Mouse (Mus musculus) spleen, postnatal 10 days (tissue): Measurements from ENCODE around the gene Ly6g6e.
"Not testable (repeated sequence)": the region's sequence is repeated elsewhere in the genome, so short reads cannot be mapped to it uniquely, and the experiment has no call there.

ENCODE experiments used
- DNase-seq, 2 experiments: peaks; one replicate each; pipeline ENCODE4 v3.0.0; 2021 to 2022; ENCODE audit warnings: low spot score in 2 of 2

The Ly6g6e gene

DNA sequence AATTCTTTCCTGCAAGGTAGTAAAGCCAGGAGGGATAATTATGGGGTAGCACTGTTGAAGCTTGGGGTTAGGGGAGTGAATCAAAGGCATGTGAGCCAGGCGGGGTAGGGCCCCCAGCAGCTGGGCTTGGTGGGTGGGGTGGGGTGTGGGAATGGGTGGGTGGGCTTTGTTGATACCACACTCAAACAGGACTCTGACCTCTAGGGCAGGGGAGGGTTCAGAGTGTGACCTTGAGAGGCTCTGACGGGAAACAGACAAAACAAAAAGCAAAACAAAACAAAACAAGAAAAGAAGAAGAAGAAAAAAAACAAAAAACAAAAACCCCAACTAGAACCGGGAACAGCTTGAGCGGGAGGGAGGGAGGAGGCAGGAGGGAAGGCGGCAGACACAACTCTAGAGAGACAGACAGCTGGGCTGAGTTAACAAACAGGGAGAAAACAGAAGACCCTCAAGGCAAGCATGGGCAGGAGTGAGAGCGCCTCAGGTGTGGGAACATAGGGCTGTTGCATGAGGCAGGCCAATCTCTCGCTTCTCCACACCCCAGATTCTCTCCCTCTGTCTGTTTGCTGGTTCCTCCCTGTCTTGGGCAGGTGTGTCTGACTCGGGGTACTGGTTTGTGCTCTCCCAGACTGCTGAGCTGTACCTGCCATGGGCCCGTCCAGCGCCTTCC is at the start of gene Ly6g6e:
Ly6g6e (plus strand) TSS at position 396 of the 670 bp plus-strand sequence.
- no peak for DNase-seq

DNA sequence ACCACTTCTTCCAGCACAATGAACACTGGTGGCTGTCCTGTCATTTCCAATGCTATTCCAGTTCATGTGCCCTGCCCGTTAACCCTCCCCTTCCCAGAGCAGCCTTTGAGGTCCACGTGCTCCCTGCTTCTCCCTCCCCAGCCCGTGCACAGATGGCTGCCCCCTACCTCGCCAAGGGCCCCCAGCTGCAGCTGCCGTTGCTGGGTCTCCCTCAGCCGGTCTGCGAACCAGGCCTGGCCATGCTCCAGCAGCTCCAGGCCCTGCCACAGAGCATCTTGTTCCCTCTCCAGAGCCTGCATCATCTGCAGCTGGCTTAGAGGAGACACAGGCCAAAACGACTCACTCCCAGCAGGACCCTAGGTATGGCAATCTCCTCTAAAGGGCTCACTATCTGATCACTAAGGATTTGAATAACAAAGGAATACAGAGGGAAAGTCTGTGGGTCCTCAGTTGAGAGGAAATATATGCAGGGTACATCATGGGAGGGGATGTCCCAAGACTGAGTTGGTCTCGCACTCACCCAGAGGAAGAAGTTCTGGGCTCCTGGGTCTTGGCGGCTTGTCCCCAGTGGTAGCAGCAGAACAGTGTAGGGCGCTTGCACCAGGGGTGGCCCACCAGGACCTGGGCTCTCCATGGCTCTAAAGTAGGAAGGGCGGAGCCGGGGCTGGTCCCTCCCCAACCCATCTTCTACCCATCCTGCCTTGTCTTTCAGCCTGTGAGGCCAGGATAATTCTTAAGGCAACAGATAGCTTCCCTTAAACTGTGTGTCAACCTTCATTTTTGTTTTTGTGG is 49.2 kb upstream of the Ly6g6e start, which contains the start of gene Sapcd1:
Sapcd1 (minus strand) TSS at position 740 of the 792 bp plus-strand sequence.
- peak in 1 of 2 experiments; percentile 63 for DNase-seq

DNA sequence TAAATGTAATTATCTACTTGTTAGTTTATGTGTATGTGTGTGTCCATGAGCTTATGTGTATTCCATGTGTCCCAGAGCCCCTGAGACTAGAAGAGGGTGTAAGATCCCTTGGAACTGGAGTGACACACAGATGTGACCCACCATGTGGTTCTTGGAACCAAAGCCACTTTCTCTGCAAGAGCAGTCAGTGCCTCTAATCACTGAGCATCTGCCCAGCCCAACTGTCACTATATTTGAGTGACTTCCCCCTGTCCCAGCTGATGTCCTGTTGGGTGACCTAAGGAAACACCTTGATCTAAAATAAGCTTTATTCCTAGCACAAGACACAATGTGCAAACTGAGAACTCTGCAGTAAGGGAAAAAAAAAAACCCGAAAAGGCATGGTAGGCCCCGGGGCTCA is 48.4 kb upstream of the Ly6g6e start:
- DNase-seq, result peak in 1 of 2 experiments; percentile 13

DNA sequence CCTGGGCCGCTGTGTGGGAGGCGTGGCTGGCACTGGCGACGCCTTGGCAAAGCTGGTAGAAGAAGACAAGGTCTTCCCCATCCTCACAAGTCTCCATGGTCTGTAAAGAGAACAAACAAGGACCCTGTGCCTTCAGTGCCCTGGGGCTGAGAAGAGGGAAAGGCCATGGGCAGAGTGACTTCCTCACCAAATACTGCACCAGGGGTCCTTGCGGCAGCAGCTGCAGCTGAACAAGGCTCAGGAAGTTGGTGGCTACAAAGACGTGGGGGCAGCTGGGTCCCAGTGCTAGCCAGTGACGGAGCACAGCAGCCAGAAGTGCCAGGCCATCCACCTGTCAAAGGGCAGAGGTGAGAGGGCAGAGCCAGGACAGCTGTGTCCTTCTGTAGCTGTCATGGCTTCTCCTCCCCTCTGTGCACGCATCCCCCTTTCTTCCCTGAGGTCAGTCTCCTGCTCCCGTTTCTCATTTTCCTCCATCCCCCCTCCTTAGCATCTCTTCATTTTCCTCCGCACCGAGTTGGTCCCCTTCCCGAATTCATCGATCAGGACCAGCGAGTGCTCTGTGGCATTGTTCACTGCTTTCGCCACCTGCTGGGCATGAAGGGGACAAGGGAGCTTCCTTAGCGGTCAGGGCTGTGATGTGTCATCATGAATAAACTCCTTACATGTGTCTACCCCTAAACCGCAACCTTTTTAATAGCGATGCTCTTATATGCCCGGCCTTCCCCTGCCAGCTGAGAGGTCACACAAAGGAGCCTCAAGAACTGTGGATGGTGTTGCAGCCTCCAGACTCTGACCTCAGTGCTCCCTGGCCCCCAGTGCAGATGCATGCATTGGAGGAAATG is 46.8 kb upstream of the Ly6g6e start:
- peak in 1 of 2 experiments; percentile 55 for DNase-seq

DNA sequence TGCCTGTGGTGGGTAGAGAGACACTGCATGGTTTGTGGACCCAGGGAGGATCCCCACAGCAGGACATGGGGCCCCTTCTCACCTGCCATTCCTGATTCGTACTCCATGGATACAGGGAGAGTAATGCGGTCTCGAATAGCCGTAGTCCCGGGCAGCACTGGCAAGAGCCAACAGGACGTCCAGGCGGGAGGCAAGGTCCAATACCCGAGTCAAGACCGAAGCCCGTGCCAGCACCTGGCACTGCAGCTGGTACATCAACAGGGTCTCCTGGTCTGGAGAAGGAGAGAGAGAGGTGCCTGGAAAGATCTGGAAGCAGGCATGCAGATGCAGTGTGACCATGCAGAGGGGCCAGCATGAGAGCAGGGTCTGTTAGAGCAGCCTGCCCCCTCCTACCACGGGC is 45.4 kb upstream of the Ly6g6e start:
- DNase-seq, result no peak

DNA sequence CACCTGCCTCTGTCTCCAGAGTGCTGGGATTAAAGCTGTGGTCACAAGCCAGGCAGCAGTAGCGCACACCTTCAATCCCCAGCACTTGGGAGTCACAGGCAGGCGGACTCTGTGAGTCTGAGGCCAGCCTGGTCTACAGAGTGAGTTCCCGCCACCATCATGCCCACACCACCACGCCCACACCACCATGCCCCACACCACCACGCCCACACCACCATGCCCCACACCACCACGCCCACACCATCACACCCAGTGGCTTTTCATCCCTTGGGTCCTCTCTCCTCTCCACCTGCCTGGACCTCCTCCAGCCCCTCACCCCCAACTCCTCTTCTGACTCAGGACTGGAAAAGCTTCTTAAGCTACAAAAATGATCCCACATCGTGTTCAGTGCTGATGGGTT is 44.8 kb upstream of the Ly6g6e start:
- no peak for DNase-seq

DNA sequence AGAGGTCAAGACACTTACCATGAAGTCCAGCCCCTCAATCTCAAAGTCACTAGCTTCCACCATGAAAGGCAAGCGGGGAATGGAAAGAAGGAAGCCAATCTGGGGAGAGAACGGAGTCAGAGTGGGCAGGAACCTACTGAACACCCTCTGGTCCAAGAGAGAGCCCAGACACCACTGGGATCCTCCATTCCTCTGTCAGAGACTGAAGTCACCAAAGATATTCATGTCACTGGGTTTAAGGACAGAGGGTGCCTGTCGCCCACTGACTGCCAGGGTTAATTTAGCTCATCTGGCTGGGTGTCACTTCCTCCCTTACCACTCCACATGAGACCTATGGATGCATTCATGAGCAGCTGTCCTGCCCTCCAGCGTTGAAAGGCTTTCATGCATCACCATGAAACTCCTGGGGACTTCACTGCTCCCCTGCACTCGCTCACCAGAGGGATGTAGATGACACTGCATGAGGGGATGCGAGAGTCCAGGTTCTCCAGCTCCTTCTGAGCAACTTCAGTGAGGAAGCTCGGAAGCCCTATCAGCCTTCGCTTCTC is 44.3 kb upstream of the Ly6g6e start:
- no peak for DNase-seq

DNA sequence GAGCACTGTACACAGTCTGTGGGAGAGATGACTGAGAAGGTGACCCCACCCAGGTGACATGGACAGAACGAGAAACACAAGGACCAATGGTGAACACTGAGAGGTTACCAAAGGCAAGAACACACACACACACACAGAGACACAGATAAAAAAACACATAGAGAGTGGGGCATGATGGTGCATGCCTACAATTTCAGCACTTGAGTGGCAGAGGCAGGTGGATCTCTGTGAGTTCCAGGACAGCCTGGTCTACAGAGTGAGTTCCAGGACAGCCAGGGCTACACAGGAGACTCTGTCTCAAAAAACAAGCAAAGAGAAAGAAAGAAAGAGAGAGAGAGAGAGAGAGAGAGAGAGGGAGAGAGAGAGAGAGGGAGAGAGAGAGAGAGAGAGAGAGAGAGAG is 43.0 kb upstream of the Ly6g6e start:
- not testable (repeated sequence) for DNase-seq

DNA sequence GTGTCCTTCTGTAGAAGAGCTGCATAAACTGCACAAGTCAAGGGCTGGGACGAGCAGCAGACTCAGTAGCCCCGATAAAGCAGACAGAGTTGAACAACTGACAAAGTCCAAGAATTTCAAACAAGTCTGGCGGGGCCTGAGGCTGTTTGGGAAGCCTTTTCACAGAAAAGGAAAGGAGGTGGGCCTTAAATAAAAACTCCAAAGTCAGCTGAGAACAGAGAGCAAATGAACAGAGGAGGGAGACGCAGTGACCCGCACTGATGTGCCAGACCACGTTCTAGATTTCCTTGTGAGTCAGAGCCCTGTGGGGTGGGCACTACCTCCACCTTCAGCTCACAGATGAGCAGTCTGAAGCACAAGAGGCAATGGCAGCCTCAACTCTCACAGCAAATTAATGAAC is 41.8 kb upstream of the Ly6g6e start:
- no peak for DNase-seq

DNA sequence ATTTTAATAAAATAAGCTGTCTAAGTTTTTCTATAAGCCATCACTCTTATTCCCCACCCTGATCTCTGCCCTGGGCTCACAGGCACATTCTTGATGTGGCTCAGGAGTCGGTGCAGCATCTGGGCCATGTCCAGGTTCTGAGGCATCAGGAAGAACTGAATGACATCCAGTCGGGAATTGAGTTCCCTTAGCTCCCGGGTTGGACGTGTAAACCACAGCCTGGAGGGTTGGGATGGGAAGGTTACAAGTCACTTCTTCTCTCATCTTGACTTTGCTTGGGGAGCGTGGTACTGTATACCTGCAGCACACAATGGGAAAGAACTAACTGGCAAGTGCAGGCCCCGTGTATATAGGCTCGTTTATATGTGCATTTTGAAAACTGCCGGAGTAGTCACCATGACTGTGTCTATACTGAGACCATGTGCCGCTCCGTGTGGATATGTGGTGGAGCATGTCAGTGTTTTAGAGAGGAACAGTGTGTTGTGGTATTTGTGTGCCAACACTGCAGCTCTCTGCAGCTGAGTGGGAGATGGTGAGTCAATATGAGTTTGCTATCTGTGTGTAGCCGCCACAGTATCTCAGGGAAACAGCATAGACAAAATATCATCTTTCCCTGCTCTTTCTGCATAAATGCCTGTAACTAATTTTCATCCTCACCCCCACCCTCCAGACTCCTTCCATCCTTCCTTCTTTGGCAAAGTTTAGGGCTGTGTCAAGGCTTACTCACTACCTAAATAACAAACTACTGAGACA is 37.4 kb upstream of the Ly6g6e start:
- no peak for DNase-seq

DNA sequence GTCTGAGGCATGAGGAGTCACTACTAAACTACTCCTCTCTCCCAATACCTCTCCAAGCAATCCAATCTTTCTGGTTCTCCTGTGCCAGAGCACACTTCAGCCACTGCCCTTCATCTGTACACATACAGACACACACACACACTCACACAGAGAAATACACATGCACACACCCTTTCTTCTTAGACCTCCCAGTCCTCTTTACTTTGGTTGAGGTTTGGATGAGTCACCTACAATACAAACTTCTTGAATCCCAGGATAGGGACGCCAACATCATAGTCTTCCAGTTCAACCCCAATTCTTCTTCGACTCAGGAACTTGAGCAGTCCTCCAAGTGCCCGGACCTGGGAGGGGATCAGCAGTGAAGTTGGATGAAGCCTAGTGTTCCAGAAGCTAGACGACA is 32.9 kb upstream of the Ly6g6e start:
- DNase-seq, result no peak

DNA sequence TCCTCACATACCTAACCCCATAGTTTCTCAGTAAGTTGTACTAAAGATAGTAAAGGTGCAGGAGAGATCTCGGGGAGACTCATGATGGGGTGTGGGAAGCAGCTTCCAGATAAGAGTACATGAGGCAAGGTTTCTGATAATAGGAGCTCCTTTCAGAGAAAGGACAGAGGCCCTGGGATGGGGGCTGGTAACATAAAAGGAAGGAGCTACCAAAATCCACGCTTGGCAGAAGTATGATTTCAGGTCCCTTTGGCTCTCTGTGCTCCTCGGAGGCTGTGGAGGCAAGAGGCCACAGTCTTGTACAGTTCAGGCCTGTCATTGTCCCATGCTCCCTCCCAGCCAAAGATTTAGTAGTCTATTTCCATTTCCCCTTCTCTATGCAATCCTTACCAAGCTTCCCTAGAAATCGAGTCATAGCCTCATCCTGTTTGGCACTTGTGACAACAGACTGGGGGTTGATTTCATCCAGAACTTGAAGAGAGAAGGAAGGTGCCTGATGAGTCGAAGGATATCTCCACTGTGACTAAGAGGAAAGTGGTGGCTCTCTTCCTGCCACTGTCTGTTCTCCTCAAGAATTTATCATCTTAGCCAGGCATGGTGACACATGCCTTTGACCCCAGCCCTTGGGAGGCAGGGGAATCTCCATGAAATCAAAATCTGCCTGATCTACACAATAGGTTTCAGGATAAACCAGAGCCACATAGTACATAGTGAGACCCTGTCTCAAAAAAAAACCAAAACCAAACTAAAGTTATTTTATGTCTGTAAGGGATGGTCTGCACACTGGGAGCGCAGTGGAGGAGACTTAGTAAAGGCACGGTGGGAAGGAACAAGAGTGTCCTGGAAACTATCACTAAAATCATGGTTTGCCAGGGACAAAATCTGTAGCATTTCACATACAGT is 31.5 kb upstream of the Ly6g6e start:
- no peak for DNase-seq

DNA sequence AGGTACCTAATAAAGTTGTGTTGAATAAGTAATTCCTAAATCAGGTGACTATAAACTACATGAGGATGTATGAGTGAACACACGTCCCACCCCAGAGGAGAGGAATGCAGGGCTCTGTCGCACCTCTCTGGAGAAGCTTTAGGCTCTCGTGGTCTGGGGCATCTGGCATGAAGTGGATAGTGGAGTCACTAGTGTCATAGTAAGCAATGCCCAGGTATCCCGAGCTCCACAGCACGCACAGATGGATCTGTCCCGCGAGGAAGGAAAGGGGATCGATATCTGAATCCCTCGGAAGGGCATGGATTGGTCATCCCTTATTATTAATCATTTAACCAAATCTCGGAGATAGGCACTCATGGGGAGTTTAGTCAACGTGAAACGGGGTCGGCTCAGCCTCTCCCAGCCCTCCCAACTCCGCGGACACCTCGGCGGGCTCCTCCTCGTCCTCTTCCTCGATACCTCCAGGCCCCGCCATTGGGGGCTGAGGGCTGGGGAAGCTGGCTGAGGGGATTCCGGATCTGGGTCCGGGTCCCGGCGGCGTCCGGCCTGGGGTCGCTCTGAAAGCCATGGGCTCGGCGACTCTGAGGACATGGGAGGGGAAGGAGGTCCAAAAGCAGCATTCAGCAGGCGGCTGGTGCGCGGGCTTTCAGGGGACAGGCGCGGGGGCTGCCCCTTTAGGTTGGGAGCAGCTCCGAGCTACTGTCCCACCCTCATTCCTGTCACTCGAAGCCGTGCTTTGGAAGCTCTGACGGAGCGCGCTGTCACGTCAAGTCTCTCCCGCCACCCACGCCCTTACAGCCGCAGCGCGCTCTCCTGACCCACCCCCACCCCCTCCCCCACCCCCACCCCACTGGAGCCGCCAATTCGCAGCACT is 30.7 kb upstream of the Ly6g6e start:
- DNase-seq, result peak in 1 of 2 experiments; percentile 56

DNA sequence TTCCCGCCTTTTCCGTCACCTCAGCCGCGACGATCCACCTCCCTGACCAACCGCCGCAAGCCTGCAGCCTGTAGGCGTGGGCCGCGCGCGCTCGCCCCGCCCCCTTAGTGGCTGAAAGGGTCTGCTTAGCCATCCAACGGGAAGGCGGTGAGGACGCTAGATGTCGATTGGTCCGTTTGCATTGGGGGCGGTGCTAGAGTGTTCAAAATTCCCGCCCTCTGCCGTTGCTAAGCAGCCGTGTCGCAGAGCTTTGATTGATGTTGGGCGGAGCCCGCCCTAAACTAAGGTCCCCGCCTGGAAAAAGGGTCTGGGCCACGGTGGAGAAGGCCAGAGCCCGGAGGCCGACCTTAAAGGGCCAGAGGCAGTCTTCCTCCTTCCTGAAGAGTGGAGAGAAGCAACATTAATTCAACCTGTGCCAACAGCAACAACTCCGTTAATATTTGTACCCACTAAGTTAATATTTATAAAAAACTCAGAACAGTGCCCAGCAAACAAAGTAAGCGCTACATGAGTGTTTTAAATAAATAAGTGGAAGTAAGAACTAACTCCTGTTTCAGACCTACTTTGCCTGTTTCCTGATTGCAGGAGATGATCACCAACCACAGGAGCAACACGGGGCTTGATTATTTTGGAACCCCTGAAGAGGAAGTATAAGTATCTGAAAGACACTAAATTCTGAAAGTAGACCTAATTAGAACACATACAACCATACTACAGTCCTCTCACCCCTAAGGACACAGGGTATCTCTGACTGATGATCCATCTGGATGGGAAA is 29.8 kb upstream of the Ly6g6e start, which contains the start of gene Msh5:
Msh5 (minus strand) TSS at position 65 of the 775 bp plus-strand sequence.
- DNase-seq, result peak; percentile 95 to 98

DNA sequence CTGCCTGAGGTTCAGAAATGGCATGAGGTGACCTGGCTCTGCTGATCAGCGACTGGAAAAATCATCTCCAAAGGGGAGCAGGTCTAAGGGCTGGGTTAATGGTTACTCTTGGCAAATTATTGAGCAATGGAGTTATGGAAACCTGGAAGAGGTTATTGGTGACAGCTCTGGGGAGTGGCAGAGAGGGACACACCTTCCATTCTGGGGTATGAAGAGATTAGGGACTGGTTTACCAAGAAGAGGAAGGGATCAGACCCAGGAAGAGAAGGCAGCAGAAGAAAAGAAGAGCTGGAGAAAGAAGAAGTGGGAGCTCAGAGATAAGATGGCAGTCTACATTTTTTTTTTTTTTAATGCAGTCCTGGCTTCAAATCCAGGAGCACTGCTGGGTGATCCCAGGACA is 29.0 kb upstream of the Ly6g6e start:
- peak in 1 of 2 experiments; percentile 16 for DNase-seq

DNA sequence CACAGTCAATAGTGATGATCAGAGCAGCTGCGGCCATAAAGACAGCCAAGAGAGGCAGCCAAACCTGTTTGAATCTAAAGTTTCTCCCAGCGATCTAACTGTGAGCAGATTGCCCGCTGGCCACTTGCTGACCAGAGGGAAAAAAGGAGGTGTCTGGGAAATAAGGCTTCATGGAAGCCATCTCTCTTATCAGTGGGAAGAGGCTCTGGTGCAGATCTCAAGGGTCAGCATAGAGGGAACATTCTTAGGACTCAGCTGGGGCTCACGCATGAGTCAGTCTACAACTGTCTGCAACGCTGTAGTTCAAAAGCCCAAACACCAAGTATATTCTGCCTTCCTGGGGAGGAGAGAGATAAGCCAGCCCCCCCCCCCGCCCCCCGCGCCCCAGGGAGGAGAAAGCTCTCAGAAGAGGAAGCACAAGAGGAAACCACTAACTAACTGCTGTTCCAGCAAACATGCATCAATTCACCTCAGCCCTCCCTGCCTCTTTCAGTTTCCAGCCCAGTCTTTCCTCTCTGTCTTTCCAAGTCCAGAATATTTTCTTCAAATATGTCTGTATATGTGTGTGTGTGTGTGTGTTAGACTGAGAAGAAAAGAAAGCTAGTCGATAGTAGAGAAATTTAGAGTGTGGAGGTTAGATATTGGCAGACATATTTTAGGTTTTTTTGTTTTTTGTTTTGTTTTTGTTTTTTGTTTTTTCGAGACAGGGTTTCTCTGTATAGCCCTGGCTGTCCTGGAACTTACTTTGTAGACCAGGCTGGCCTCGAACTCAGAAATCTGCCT is 28.4 kb upstream of the Ly6g6e start:
- peak in 1 of 2 experiments; percentile 43 for DNase-seq

DNA sequence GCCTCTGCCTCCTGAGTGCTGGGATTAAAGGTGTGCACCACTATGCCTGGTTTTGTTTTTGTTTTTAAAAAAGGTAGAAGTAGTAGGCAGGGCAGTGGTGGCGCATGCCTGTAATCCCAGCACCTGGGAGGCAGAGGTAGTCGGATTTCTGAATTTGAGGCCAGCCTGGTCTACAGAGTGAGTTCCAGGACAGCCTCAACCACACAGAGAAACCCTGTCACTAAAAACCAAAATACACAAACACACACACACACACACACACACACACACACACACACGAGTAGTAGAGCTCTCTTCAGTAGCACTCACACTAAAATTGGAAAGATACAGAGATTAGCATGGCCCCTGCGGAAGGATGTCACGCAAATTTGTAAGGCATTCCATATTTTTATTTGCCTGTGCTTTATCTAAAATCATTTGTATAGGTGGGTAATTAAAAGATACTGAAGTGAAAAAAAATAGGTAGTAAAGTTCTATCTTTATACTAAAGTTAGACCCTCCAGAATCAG is 27.7 kb upstream of the Ly6g6e start:
- DNase-seq, result peak in 1 of 2 experiments; percentile 26
